Mouse (Mus musculus) lung, embryonic 14.5 days (tissue): Measurements from ENCODE around the gene Gsto2. TPM values are rescaled to one million over a fixed set of nuclear protein-coding genes. Genes with fewer than 3 reads are reported as not detected.

Experiments
- ATAC-seq: fragments of 200-750 bp; cut with Nextera tagmentation; 2 replicates; pipeline ENCODE4 v1.8.0; 2017; ENCODE audit warnings: mild to moderate bottlenecking, moderate TSS enrichment, moderate library complexity; ENCODE audit not compliant: insufficient read depth
- DNase-seq: peaks from one replicate; pipeline ENCODE4 v3.0.0-alpha.2; 2015
- H3K27ac ChIP-seq: fragments of 300-500 bp; sonication (generic); 2 replicates; pipeline ENCODE4 v1.5.1; 2014; ENCODE audit warnings: low read depth, mild to moderate bottlenecking, moderate library complexity
- H3K27me3 ChIP-seq: fragments of 300-500 bp; sonication (generic); 2 replicates; pipeline ENCODE4 v1.6.1; 2014; ENCODE audit warnings: low read length, control low read depth; ENCODE audit not compliant: insufficient read depth
- H3K36me3 ChIP-seq: fragments of 300-500 bp; sonication (generic); 2 replicates; pipeline ENCODE4 v1.6.1; 2014; ENCODE audit warnings: control low read depth; ENCODE audit not compliant: insufficient read depth
- H3K4me1 ChIP-seq: fragments of 300-500 bp; sonication (generic); 2 replicates; pipeline ENCODE4 v1.6.1; 2014; ENCODE audit warnings: antibody characterized with exemption, control low read depth; ENCODE audit not compliant: insufficient read depth
- H3K4me2 ChIP-seq: fragments of 300-500 bp; sonication (generic); 2 replicates; pipeline ENCODE4 v1.6.1; 2014; ENCODE audit warnings: mild to moderate bottlenecking
- H3K4me3 ChIP-seq: fragments of 300-500 bp; sonication (generic); 2 replicates; pipeline ENCODE4 v1.5.1; 2014; ENCODE audit warnings: low read depth, low read length
- H3K9ac ChIP-seq: fragments of 300-500 bp; sonication (generic); 2 replicates; pipeline ENCODE4 v1.6.1; 2014
- H3K9me3 ChIP-seq: fragments of 300-500 bp; sonication (generic); 2 replicates; pipeline ENCODE4 v1.6.1; 2016; ENCODE audit warnings: low read depth, low read length, control low read depth
- CTCF ChIP-seq: IDR thresholded peaks from 2 replicates; pipeline ENCODE4 v1.5.1; 2016; ENCODE audit warnings: antibody characterized with exemption, low read depth
- WGBS: fragments of 180-500 bp; shearing (Covaris S2); extraction: QIAGEN DNeasy Blood & Tissue Kit; methylation state at CpG from one replicate; pipeline ENCODE4 v1.1.7; 2014; 5-methylcytosine and 5-hydroxymethylcytosine counted together
- microRNA-seq: library from miRNA; unstranded; fragments of <30 nt; microRNA quantifications from one replicate; pipeline ENCODE4, GENCODE M21; 2016; ENCODE audit warnings: borderline number of aligned reads
- polyA plus RNA-seq: library from polyadenylated mRNA; unstranded; fragments of >200 nt; fragmentation: Nextera tagmentation; extraction: Ambion mirVana; gene quantifications from 2 replicates; pipeline ENCODE4 v1.2.1, GENCODE M21; 2014

The Gsto2 gene
- polyA plus RNA-seq, 1 experiment from 2014 or later, result 1.4 TPM

DNA sequence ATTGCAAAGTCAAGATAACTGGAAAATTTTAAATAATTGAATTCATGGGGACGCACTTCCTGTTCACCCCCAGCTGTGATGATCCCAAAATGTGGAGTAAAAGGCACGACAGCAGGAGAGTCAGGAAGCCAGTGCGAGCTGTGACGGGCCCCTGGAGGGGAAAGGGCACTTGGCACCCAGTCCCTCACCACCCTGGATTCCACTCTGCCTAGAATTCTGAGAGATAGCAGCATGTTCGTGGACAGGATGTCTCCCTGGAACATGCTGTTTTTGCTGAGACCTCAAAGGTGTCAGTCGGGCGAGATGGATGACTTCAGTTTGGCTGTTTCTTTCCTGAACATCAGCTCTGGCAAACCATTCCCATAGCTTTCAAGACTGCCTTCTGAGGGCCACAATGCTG lies 60.5 kb downstream of the Gsto2 start:
- no peak overlapping the region for H3K27ac ChIP-seq
- DNase-seq, result no peak
- no peaks in the 10 kb centered on the region for H3K27me3 ChIP-seq
- no peak overlapping the region for H3K9ac ChIP-seq
- ATAC-seq, result no peak
- H3K36me3 ChIP-seq, result no peaks in the 10 kb centered on the region
- no peak for TF ChIP-seq CTCF
- no peak overlapping the region for H3K4me3 ChIP-seq
- H3K4me1 ChIP-seq, result peaks cover 9% of the 10 kb centered on the region; the same call in 1 of the 2 replicates
- no peak overlapping the region for H3K4me2 ChIP-seq
- 51% methylated on average over 7 of the region's 7 CpGs for WGBS
- H3K9me3 ChIP-seq, result no peaks in the 10 kb centered on the region

DNA sequence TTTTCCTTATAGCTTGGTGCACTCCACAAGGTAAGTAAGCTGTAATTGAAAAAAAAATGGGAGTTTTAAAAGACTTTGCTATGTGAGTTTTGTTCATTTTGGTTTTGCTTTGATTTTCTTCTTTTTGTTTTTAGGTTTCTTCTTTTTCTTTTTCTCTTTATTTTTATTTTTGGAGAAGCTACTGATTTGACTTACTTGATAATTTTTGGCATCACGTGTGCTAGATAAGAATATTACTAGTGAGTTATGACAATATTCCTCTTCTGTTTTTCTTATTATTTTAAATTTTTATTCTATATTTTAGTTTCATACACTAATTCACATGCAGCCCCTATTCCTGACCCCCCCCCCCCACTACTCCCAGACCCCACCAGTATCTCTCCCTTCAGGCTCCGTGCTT lies 61.7 kb downstream of the Gsto2 start:
- 81% methylated on average over 2 of the region's 2 CpGs for WGBS
- H3K36me3 ChIP-seq, result no peaks in the 10 kb centered on the region
- H3K4me2 ChIP-seq, result no peak overlapping the region
- H3K9me3 ChIP-seq, result no peaks in the 10 kb centered on the region
- no peak overlapping the region for H3K27ac ChIP-seq
- no peak for ATAC-seq
- no peaks in the 10 kb centered on the region for H3K27me3 ChIP-seq
- TF ChIP-seq CTCF, result no peak
- H3K9ac ChIP-seq, result no peak overlapping the region
- DNase-seq, result no peak
- no peak overlapping the region for H3K4me3 ChIP-seq
- H3K4me1 ChIP-seq, result peaks cover 6% of the 10 kb centered on the region; the same call in 1 of the 2 replicates

DNA sequence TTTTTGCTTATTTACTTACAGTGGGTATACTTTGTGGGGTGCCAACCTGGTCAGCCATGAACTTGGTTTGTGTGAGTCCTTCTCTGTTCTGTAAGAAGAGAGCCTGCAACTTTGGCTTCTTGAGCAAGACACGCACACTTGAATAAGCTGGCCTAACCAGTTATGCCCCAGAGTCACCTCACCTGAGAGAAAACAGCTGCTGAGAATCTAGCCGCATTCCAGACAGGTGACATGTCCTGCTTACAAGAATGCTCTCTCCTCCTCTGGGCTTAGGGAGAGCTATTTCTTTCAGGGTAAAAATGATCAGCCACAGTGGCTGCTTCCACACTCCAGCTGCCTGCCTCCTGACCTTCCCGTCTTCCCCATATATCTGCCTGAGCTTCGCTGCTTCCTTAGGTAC lies 63.7 kb downstream of the Gsto2 start:
- DNase-seq, result peak; percentile 79

DNA sequence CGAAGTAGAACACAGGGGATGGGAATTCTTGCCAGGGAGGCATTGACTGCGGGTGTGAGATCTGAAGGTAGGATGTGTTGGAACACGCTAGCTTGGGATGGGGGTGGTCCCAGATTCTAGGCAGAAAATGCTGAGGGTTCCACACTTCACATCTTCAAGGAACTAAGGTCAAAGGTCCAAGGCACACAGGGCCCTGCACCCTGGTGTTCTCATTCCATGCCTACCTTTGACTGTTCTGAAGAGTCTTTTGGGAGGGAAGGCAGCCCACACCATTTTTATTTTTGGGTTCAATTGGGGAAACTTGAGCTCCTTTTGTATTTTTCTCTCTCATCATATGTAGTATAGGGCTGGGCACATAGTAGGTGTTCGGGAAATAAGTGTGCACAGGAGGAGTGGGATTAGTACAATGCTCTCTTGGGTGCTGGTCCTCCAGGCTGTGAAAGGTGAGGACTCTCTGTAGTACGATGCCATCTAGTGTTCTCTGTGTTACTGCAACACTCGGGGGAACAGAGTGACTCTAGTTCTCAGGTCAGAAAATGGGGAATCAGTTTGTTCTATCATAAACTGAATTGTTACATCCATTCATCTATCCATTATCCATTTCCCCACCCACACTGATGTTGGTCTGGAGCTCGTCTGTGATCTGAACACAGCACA lies 66.8 kb downstream of the Gsto2 start:
- H3K9ac ChIP-seq, result no peak overlapping the region
- peaks cover 6% of the 10 kb centered on the region; the same call in 1 of the 2 replicates for H3K4me1 ChIP-seq
- no peaks in the 10 kb centered on the region for H3K27me3 ChIP-seq
- WGBS, result 39% methylated on average over 7 of the region's 7 CpGs
- peak; percentile 85 for DNase-seq
- H3K27ac ChIP-seq, result no peak overlapping the region
- ATAC-seq, result peak; percentile 30; the same call in 1 of the 2 replicates
- H3K36me3 ChIP-seq, result no peaks in the 10 kb centered on the region
- H3K9me3 ChIP-seq, result no peaks in the 10 kb centered on the region
- no peak overlapping the region for H3K4me2 ChIP-seq
- H3K4me3 ChIP-seq, result no peak overlapping the region
- peak; percentile 86 for TF ChIP-seq CTCF

More for the DNA sequence above, 63.7 kb downstream of the Gsto2 start:
- Histone ChIP-seq H3K27me3 (no peaks in the 10 kb centered on the region), H3K36me3 (no peaks in the 10 kb centered on the region), H3K9ac (no peak overlapping the region), H3K27ac (peak overlapping the region; percentile 78), H3K9me3 (no peaks in the 10 kb centered on the region), H3K4me2 (no peak overlapping the region), H3K4me1 (peaks cover 6% of the 10 kb centered on the region; the same call in 1 of the 2 replicates), H3K4me3 (no peak overlapping the region)
- WGBS, result 49% methylated on average over 4 of the region's 4 CpGs
- no peak for TF ChIP-seq CTCF
- peak; percentile 66 for ATAC-seq

DNA sequence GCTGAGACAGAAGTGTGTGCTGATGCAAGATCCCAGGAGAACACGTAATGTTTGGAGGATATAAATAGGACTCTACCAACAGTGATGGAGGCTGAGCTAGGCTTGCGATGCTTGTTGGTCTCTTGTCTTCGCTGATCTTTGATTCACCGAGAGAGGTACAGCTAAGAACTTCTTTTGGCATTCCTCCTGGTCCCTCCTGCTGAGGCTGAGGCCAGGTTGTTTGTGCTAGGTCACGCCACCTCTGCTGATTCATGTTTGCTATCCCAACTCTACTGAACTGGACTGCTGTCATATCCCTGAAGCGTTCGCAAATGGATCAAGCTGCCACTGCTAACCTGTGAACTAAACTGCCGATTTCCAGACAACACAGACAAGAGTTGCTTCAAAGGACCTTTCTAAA lies 68.8 kb downstream of the Gsto2 start:
- WGBS, result 86% methylated on average over 8 of the region's 8 CpGs
- no peak for TF ChIP-seq CTCF
- ATAC-seq (no peak), DNase-seq (no peak)
- Histone ChIP-seq H3K9ac (no peak overlapping the region), H3K4me2 (no peak overlapping the region), H3K27ac (no peak overlapping the region), H3K4me1 (peaks cover 6% of the 10 kb centered on the region; the same call in 1 of the 2 replicates), H3K36me3 (no peaks in the 10 kb centered on the region), H3K9me3 (no peaks in the 10 kb centered on the region), H3K27me3 (0 out of 2 replicates have a peak, but pooled peaks cover 6% of the 10 kb centered on the region), H3K4me3 (no peak overlapping the region)

DNA sequence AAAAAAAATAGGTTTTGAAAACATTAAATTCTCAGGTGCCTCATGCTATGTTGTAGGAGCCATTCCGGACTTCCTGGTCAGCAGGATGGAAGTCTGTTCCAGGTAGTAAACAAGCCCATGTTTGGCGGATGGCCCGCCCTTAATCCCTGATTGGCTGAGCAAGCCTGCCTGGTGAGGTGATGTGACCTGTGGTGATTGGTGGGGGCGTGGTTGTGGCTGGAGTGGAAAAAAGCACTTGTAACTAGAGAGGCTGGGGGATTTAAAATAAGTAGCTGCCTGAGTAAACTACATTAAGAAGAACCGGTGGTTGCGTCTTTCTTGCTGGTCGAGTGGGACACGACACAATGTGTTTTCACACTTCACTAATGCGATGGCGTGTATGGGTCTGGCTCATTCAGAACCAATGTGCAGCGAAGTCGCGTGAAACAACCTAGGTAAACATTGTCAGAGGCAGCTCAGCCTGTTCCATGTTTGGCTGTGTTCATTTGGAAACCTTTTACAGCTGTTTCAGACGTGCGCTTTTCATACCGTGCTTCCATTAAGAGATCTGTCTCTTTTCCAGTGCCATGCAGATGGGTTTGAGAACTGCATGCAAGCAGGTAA lies 69.4 kb downstream of the Gsto2 start:
- whole genome bisulfite sequencing, result 54% methylated on average over 16 of the region's 16 CpGs
- H3K27ac ChIP-seq, result no peak overlapping the region
- TF ChIP-seq CTCF, result no peak
- no peaks in the 10 kb centered on the region for H3K36me3 ChIP-seq
- 0 out of 2 replicates have a peak, but pooled peaks cover 6% of the 10 kb centered on the region for H3K27me3 ChIP-seq
- no peak overlapping the region for H3K4me3 ChIP-seq
- no peaks in the 10 kb centered on the region for H3K9me3 ChIP-seq
- peaks cover under 1% of the 10 kb centered on the region; the same call in 1 of the 2 replicates for H3K4me1 ChIP-seq
- H3K4me2 ChIP-seq, result no peak overlapping the region
- H3K9ac ChIP-seq, result no peak overlapping the region
- no peak for ATAC-seq
- DNase-seq, result no peak

DNA sequence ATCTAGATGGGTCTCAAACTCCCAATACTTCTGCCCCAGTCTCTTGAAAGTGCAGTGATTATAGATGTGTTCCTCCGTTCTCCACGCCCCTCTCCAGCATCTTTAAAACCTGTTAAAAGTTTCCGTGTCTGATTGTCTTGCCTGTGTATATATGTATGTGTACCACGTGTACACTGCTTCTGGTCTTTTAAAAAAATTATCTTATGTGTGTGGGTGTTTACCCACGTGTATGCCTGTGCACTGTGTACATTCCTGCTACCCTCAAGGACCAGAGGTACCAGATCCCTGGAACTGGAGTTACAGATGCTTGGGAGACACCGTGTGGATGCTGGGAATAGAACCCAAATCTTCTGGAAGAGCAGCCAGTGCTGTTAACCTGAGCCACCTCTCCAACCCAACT lies 70.2 kb downstream of the Gsto2 start:
- H3K9me3 ChIP-seq, result no peaks in the 10 kb centered on the region
- H3K4me1 ChIP-seq, result no peaks in the 10 kb centered on the region
- H3K4me2 ChIP-seq, result no peak overlapping the region
- H3K27me3 ChIP-seq, result 0 out of 2 replicates have a peak, but pooled peaks cover 6% of the 10 kb centered on the region
- H3K4me3 ChIP-seq, result no peak overlapping the region
- DNase-seq (no peak), ATAC-seq (no peak)
- TF ChIP-seq CTCF, result no peak
- 68% methylated on average over 6 of the region's 6 CpGs for WGBS
- no peak overlapping the region for H3K27ac ChIP-seq
- no peaks in the 10 kb centered on the region for H3K36me3 ChIP-seq
- no peak overlapping the region for H3K9ac ChIP-seq

Small RNA genes within 50 kb of the gene (microRNA-seq; reads per million reads assigned to microRNA genes)
- not detected for gene Gm22240

Other genes starting within 250 kb of the Gsto2 start
- gene Col17a1, start 173.4 kb upstream of the Gsto2 start, polyA plus RNA-seq, result 1.8 TPM in 2 replicates
- 283 and 284 TPM in 2 replicates for gene Sfr1, start 133.9 kb upstream of the Gsto2 start, polyA plus RNA-seq
- 80.5 and 80.6 TPM in 2 replicates for gene Gsto1, start 10.6 kb upstream of the Gsto2 start, polyA plus RNA-seq
- gene Cfap43, start 53.8 kb downstream of the Gsto2 start, polyA plus RNA-seq, result 0.14 and 0.15 TPM in 2 replicates
- 14.7 and 15.2 TPM in 2 replicates for gene Itprip, start 53.8 kb downstream of the Gsto2 start, polyA plus RNA-seq
- 0.14 TPM in 1 of 2 replicates, not detected in the other for gene Cfap58, start 72.1 kb downstream of the Gsto2 start, polyA plus RNA-seq